Mouse (Mus musculus): Measurements from ENCODE around the gene Btbd9. TPM values are rescaled to one million over a fixed set of nuclear protein-coding genes. Genes with fewer than 3 reads are reported as not detected.

Btbd9 gene
- total RNA-seq, 2 experiments from 2014 or later, result 95.6 to 106 TPM

- no peak for DNase-seq (ENCODE audit: low spot score in 2 of 2)
- intact Hi-C loops (cut with DNase I), result no loop called here
Observed at GRCm38 (mm10) chr17:30435478-30435877, 140.8 kb downstream of the Btbd9 start.

DNA sequence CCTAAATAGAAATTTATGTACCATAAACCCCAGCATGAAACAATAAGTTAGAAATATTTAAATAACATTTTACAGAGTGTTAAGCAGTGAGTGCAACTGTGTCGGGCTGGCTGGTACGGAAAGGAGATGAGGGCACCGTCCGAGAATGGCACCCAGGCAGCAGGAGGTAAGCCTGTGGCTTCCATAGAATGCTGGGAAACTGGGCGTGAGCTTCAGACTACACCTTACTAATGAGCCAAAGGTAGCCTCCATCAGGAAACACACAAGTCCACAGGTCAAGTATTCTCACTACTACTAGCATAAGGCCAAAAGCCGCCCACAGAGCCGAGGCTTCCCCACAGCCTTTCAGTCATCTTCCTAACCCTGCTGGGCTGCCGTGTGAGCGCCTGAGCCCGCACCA lies 144.2 kb downstream of the Btbd9 start:
- DNase-seq (ENCODE audit: low spot score in 2 of 2), result no peak
- intact Hi-C loops (cut with DNase I), result no loop called here

GRCm38 (mm10) chr17:30430961-30431640 lies 145.2 kb downstream of the Btbd9 start:
- DNase-seq (ENCODE audit: low spot score in 2 of 2), result no peak
- intact Hi-C loops (cut with DNase I), result no loop called here

DNA sequence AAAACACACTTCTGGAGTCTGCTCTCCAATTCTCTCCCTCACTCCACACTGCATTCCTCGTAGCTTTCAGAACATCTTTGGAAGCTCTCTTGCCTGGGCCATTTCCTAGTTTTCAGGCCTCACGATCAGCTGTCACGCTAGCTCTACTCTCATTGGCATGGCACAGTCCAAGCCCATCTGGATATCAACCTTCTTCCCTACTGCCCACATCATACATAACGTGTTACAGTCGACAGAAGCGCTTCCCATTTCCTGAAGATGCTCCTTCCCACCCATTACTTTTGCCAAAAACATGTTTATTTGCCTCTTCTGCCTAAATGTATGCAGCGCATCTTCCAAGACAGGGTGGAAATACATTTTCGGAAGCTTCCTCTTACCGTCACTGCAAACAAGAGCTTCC lies 147.6 kb downstream of the Btbd9 start:
- intact Hi-C loops (cut with DNase I), result loop anchor here (2.0 kb wide), 1 partner anchor 72 kb away; no protein-coding TSS in a partner anchor
- DNase-seq (ENCODE audit: low spot score in 2 of 2), result peak in 1 of 2 experiments; percentile 65

- intact Hi-C loops (cut with DNase I), result no loop called here
- no peak for DNase-seq (ENCODE audit: low spot score in 2 of 2)
Observed at GRCm38 (mm10) chr17:30423256-30423852, 152.9 kb downstream of the Btbd9 start.

- intact Hi-C loops (cut with DNase I), result no loop called here
- DNase-seq (ENCODE audit: low spot score in 2 of 2), result no peak
Observed at GRCm38 (mm10) chr17:30422278-30422677, 154.0 kb downstream of the Btbd9 start.

DNA sequence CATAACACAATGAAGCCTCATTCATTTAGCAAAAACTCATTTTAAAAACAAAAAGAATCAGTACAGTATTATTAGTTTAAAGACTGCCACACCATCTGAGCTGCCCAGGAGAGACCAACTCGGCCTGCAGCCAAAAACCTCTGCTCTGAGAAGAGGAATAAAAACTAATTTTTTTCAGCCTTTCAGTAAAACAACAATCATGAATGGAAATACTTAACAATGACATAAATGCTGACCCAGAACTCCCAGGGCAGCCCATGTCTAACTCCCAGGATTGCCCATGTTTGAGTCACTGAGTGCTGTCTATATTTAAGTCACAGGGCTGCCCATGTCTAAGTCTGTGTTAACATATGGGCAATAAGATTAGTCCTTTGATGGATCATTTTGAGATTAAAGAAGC lies 155.0 kb downstream of the Btbd9 start:
- no peak for DNase-seq (ENCODE audit: low spot score in 2 of 2)
- intact Hi-C loops (cut with DNase I), result no loop called here

GRCm38 (mm10) chr17:30419494-30419893 lies 156.8 kb downstream of the Btbd9 start:
- intact Hi-C loops (cut with DNase I), result no loop called here
- no peak for DNase-seq (ENCODE audit: low spot score in 2 of 2)

GRCm38 (mm10) chr17:30418510-30418909 lies 157.8 kb downstream of the Btbd9 start:
- intact Hi-C loops (cut with DNase I), result no loop called here

DNA sequence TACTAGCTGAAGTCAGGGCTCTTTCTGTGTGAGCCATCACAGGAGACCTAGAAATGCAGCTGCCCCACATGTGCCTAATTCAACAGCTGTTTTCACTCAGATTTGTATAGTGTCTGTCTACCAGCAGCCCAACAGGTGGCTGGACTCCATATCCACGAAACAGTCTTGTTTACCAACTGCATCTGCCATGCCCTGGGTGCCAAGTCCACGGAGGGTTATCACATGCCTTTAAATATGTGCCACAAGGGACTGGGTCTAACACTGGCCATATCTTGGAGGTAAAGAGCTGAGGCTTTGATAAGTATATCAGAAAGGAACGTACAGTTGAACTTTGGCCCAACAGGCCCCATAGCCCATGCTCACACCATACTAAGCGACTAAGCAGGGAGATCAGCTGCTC lies 159.2 kb downstream of the Btbd9 start:
- intact Hi-C loops (cut with DNase I), result no loop called here

More at GRCm38 (mm10) chr17:30418510-30418909, 157.8 kb downstream of the Btbd9 start:
- no peak for DNase-seq (ENCODE audit: low spot score in 2 of 2)

GRCm38 (mm10) chr17:30415693-30416092 lies 160.6 kb downstream of the Btbd9 start:
- DNase-seq (ENCODE audit: low spot score in 2 of 2), result no peak
- intact Hi-C loops (cut with DNase I), result no loop called here

More for the DNA sequence above, 159.2 kb downstream of the Btbd9 start:
- DNase-seq (ENCODE audit: low spot score in 2 of 2), result no peak

DNA sequence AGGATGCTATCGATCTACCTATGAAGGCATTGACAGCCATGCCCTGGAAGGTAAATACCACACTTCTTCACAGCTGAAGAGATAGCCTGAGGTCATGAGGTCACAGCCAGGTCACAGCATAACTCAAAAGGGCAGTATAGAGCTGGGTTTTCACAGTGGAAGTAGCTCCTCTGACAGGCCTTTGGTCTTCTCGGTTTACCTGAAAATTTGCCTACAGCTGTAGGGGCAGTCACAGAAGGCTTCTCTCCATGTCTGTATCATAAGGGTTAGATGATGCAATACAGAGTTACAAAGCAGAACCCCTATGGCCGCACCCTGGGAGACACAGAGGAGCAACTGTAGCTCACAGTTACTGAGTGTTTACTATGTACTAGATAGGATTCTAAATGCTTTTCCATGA lies 163.3 kb downstream of the Btbd9 start:
- intact Hi-C loops (cut with DNase I), result no loop called here

DNA sequence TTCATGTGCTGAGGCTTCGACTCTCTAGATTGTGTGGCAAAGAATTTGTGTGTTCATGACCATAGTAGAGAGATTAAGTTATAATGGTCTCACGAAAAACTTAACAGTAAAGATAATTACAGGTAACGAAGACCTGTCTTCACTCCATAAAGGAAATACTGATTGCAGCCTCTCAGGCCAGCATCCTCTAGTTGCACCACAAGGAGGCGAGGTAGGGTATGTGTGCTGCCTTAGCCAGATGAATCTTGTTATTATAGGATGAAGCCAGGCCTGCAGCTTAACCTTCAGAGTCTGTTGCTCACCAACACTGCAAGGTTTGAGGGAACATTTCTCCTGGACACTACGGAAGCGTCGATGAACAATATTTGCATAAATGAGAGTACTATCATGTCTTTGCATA lies 170.3 kb downstream of the Btbd9 start:
- intact Hi-C loops (cut with DNase I), result no loop called here
- no peak for DNase-seq (ENCODE audit: low spot score in 2 of 2)

More for the DNA sequence above, 163.3 kb downstream of the Btbd9 start:
- no peak for DNase-seq (ENCODE audit: low spot score in 2 of 2)

DNA sequence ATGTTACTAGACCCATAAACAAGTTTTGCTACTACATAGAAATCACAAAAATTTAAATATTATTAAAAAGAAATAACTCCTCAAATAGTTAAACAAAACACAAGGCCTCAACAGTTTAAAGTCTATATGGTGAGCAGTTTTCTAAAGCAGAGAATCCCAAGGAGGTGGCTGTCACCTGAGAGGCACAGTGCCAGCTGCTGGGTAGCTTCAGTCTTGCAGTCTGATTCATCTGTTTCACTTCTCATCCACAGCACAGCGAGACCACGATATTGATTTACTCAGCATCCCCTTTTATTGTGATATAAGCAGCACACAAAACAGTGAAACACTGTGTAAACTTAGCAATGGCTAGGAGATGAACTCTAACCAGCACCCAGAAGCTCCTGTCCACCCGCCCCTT lies 173.4 kb downstream of the Btbd9 start:
- no peak for DNase-seq (ENCODE audit: low spot score in 2 of 2)
- intact Hi-C loops (cut with DNase I), result no loop called here

DNA sequence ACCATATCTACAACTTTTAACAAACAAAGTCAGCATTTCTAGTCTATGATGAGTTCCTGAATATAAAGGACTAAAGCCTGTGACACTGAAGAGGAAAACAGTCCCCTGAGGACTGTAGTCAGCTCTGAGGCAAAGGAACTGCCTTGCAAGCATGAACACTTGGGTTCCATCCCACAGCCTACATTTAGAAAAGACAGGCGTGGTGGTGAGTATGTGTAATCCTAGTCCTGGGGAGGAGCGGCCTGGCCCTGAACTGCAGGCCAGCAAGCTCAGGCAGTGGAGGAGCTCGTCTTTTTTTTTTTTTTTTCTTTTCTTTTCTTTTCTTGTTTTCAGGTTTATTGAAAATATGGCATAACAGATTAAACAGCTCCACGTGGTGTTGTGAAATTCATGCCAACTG lies 181.0 kb downstream of the Btbd9 start:
- intact Hi-C loops (cut with DNase I), result no loop called here

GRCm38 (mm10) chr17:30392031-30392430 lies 184.3 kb downstream of the Btbd9 start:
- DNase-seq (ENCODE audit: low spot score in 2 of 2), result no peak
- intact Hi-C loops (cut with DNase I), result no loop called here

More for the DNA sequence above, 181.0 kb downstream of the Btbd9 start:
- DNase-seq (ENCODE audit: low spot score in 2 of 2), result no peak

- DNase-seq (ENCODE audit: low spot score in 2 of 2), result no peak
- intact Hi-C loops (cut with DNase I), result no loop called here
Observed at GRCm38 (mm10) chr17:30391220-30391619, 185.1 kb downstream of the Btbd9 start.

GRCm38 (mm10) chr17:30389686-30390085 lies 186.6 kb downstream of the Btbd9 start:
- intact Hi-C loops (cut with DNase I), result no loop called here
- no peak for DNase-seq (ENCODE audit: low spot score in 2 of 2)

DNA sequence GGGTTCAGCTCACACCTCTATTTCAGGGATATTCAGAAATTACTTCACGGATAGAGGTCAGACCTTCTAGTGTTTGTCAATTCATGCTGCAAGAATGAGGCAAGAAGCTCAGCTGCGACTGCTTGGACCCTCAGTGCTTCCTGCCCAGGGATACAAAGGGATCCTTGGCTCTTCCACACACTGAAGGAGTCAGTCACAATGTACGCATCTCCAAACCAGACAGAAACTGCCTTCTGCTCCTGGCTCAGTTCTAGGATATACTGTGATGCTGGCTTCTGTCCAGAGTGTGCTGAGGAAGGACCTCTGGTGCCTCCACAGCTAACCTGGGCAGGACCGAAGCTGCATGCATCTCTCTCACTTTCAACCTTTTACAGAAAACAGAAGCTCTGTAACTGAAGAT lies 187.5 kb downstream of the Btbd9 start:
- DNase-seq (ENCODE audit: low spot score in 2 of 2), result no peak
- intact Hi-C loops (cut with DNase I), result no loop called here

DNA sequence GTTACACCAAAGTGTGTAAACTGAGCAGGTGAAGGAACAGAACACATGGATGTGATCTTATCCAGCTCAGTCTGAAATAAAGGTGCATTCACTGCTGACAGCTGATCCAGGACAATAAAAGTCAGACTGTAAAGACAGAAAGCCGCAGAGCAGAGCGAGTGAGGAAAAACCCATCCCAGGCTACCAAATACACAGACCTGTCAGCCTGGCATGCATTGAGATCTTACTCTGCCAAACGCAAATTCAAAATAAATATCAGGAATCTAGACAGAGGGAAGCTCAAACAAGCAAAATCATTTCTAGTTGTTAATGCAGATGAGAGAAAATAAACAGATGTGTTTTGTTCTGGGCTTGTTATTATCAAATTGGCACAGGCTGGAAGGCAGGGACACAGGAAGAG lies 187.9 kb downstream of the Btbd9 start:
- DNase-seq (ENCODE audit: low spot score in 2 of 2), result no peak
- intact Hi-C loops (cut with DNase I), result no loop called here

- DNase-seq (ENCODE audit: low spot score in 2 of 2), result no peak
- intact Hi-C loops (cut with DNase I), result no loop called here
Observed at GRCm38 (mm10) chr17:30386241-30386640, 190.0 kb downstream of the Btbd9 start.
